Mouse (Mus musculus) 3134 (cell line): ENCODE results near the gene Dhfr.

Source experiments
- DNase-seq: peaks from one replicate; pipeline ENCODE4 v3.0.0-alpha.2; 2011; ENCODE audit warnings: low spot score; ENCODE audit not compliant: insufficient read length; ENCODE audit errors: extremely low read depth

Gene Dhfr

GRCm38 (mm10) chr13:92354456-92355271, at the start of gene Dhfr, which contains the start of gene Msh3:
Gene Dhfr (plus strand): TSS chr13:92354726.
Gene Msh3 (minus strand): TSS chr13:92355003.
- peak; percentile 97 for DNase-seq

- no peak for DNase-seq
Observed at GRCm38 (mm10) chr13:92305680-92306079, 48.8 kb upstream of the Dhfr start, which contains the start of gene Gm20379. Gene Gm20379 (plus strand): TSS chr13:92305980.

- DNase-seq, result no peak
Observed at GRCm38 (mm10) chr13:92314613-92315012, 39.9 kb upstream of the Dhfr start.

- no peak for DNase-seq
Observed at GRCm38 (mm10) chr13:92320770-92321169, 33.8 kb upstream of the Dhfr start.

- no peak for DNase-seq
Observed at GRCm38 (mm10) chr13:92326030-92326429, 28.5 kb upstream of the Dhfr start.

- DNase-seq, result no peak
Observed at GRCm38 (mm10) chr13:92328000-92328399, 26.5 kb upstream of the Dhfr start.

GRCm38 (mm10) chr13:92330621-92331020, 23.9 kb upstream of the Dhfr start:
- no peak for DNase-seq

- no peak for DNase-seq
Observed at GRCm38 (mm10) chr13:92332103-92332879, 22.2 kb upstream of the Dhfr start.

- DNase-seq, result no peak
Observed at GRCm38 (mm10) chr13:92336857-92337256, 17.7 kb upstream of the Dhfr start.

GRCm38 (mm10) chr13:92337773-92338462, 16.6 kb upstream of the Dhfr start:
- DNase-seq, result no peak

GRCm38 (mm10) chr13:92339787-92340186, 14.7 kb upstream of the Dhfr start:
- DNase-seq, result no peak

GRCm38 (mm10) chr13:92344033-92344432, 10.5 kb upstream of the Dhfr start:
- no peak for DNase-seq

GRCm38 (mm10) chr13:92346338-92346737, 8.2 kb upstream of the Dhfr start:
- no peak for DNase-seq

GRCm38 (mm10) chr13:92351100-92351499, 3.4 kb upstream of the Dhfr start:
- DNase-seq, result no peak

GRCm38 (mm10) chr13:92353956-92354355, 570 bp upstream of the Dhfr start:
- no peak for DNase-seq

- DNase-seq, result no peak
Observed at GRCm38 (mm10) chr13:92355272-92355643, 732 bp downstream of the Dhfr start.

- no peak for DNase-seq
Observed at GRCm38 (mm10) chr13:92356376-92356775, 1.9 kb downstream of the Dhfr start.

- DNase-seq, result no peak
Observed at GRCm38 (mm10) chr13:92357644-92358043, 3.1 kb downstream of the Dhfr start.

GRCm38 (mm10) chr13:92361609-92362008, 7.1 kb downstream of the Dhfr start:
- DNase-seq, result no peak

- DNase-seq, result no peak
Observed at GRCm38 (mm10) chr13:92365312-92365711, 10.8 kb downstream of the Dhfr start.

GRCm38 (mm10) chr13:92370811-92371210, 16.3 kb downstream of the Dhfr start:
- no peak for DNase-seq
